Mouse (Mus musculus): Measurements from ENCODE around the gene Gm49378. TPM values are rescaled to one million over a fixed set of nuclear protein-coding genes. Genes with fewer than 3 reads are reported as not detected.

Gene Gm49378
- total RNA-seq, 2 experiments from 2014 or later, result 1.1 to 2.3 TPM

DNA sequence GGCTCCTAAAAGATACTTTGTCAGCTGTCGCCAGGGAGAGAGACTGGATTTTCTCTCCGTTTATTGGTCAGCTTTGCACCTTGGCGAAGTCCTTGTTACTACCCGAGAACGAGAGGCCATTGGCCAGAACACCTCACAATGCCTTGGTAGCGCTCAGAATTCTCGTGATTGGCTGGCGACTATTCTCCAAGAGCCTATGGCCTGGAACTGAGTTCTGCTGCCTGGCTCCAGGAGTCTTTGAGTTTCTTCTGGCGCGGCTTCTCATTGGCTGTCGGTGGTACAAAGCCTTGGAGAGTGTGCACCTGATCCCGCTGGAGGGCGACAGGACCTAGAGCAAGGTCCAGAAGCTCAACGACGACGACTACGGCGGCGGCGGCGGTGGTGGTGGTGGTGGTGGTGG lies 19.9 kb downstream of the Gm49378 start, which contains the start of gene Rec8:
TSS of gene Rec8 (plus strand) at position 216 of the 400 bp plus-strand sequence.
- H3K4me3 ChIP-seq, result no peak within 1 kb of the TSS
- DNase-seq, result no peak
- no peak for TF ChIP-seq CTCF (IDR thresholded peaks at IDR 0.05)
- no peak within 1 kb of the TSS for H3K27ac ChIP-seq
- intact Hi-C loops (cut with DNase I), result no loop called here

DNA sequence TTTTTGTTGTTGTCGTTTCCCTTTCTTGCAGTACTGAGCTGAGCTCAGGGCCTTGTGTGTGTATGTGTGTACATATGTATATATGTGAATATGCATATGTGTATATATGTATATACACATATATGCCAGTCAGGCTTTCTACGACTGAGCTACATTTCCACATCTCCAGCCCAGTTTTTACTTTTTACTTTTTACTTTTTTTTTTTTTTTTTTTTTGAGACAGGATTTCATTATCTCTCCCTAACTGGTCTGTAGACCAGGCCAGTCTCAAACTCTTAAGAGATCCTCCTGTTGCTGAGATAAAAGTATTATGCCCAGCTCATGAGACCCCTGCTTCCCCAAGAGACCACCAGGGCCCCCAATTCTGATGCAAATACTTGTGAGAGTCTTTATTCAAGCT lies 20.9 kb downstream of the Gm49378 start:
- no peak overlapping the region for H3K27ac ChIP-seq
- intact Hi-C loops (cut with DNase I), result no loop called here
- no peak for DNase-seq
- no peak overlapping the region for H3K4me3 ChIP-seq
- TF ChIP-seq CTCF (IDR thresholded peaks at IDR 0.05), result no peak

DNA sequence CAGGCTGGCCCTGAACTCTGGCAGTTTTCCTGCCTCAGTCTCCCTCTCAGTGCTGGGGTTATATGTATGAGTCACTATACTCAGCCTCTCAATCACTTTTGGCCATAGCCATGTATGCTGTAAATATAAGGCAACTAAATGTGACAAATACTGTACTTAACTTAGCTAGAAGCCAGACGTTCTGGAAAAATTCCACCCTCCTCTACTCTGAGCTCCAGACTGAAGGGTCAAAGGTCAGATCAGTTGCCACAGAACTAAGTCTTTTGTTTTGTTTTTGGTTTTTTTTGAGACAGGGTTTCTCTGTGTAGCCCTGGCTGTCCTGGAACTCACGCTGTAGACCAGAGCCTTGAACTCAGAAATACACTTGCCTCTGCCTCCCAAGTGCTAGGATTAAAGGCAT lies 21.8 kb downstream of the Gm49378 start:
- TF ChIP-seq CTCF (IDR thresholded peaks at IDR 0.05), result no peak
- H3K4me3 ChIP-seq, result no peak overlapping the region
- intact Hi-C loops (cut with DNase I), result no loop called here

DNA sequence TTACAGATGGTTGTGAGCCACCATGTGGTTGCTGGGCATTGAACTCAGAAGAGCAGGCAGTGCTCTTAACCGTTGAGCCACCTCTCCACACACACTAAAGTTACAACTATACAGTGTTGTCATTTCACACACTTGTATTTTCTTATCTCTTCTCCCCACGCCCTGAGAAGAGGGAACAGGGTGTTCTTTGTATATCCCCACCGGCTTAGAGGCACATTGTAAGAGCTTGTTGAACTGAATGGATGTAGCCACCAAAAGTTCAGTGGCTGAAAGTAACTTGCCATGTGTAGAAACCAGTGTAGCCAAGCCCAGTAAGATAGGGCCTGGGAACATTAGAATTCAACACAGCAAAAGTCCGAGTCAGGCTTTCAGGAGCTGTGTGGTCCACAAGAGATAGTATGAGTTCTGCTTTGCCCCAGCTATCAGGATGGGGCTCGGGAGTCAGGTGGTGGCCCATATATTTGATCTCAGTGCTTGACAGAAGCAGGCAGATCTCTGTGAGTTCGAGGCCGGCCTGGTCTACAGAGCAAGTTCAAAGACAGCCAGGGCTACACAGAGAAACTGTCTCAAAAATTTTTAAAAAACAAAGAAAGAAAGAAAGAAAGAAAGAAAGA lies 23.0 kb downstream of the Gm49378 start:
- intact Hi-C loops (cut with DNase I), result no loop called here
- H3K4me3 ChIP-seq, result no peak overlapping the region
- DNase-seq, result no peak
- no peak for TF ChIP-seq CTCF (IDR thresholded peaks at IDR 0.05)
- no peak overlapping the region for H3K27ac ChIP-seq

More for the DNA sequence above, 21.8 kb downstream of the Gm49378 start:
- H3K27ac ChIP-seq, result no peak overlapping the region
- no peak for DNase-seq

DNA sequence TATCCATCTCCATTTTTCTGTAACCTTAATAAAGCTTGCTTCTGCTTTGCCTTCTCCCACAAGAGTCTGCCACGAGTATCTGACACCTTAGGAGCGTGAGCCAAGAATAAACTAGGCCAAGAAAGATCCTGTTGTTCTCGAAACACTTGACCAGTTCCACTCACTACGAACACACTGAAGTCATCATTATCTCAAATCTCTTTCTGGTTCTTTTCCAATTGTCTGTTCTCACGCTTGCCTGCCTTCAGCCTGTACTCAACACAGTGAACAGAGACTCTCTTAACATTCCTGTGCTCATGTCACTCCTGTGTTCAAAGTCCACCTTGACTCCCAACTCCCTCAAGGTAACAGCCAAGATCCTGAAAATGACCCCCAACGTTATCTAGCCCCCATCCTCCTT lies 24.3 kb downstream of the Gm49378 start:
- TF ChIP-seq CTCF (IDR thresholded peaks at IDR 0.05), result no peak
- H3K27ac ChIP-seq, result no peak overlapping the region
- DNase-seq, result no peak
- no peak overlapping the region for H3K4me3 ChIP-seq
- intact Hi-C loops (cut with DNase I), result no loop called here

DNA sequence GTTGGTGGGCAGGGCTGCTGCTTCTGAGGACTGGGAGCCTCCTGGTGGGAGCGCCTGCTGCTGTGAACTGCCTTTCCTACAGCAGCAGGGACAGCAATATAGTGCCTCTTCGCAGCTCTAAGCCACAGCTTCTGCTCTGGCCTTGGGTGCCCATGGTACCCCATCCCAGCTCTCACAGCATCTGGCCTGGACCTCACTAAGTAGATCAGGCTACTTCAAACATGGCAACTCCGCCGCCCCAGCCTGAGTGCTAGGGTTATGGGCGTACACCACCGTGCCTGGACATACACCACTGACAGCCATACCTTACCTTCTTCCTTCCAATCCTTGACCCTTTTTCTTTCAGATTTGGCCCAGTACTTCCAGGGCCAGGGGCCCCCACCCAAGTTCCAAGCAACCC lies 29.4 kb downstream of the Gm49378 start:
- intact Hi-C loops (cut with DNase I), result no loop called here
- no peak overlapping the region for H3K27ac ChIP-seq
- DNase-seq, result no peak
- TF ChIP-seq CTCF (IDR thresholded peaks at IDR 0.05), result no peak
- no peak overlapping the region for H3K4me3 ChIP-seq

DNA sequence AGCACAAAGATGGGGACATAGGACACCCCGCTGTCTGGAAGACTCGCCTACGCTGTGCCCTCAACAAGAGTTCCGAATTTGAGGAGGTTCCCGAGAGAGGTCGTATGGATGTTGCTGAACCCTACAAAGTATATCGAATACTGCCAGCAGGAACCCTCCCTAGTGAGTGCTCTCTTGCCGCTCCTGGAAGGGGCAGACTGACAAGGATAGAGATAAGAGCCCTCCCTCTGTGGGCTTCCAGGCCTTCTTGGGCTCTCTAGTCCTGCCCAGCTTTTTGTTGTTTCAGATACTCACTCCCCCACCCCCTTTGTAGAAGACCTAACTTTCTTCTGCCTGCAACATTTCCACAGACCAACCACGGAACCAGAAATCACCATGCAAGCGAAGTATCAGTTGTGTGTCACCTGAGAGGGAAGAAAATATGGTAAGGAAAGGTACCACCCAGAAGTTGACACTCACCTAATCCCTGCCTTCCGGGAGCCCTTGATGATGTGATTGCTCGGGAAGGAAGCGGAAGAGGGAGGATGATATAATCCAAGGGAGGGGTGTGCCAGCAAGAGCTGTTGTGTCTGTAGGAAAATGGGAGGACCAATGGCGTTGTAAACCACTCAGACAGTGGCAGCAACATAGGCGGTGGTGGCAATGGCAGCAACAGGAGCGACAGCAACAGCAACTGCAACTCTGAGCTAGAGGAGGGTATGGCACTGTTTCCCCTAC lies 31.8 kb downstream of the Gm49378 start:
- no peak for DNase-seq
- intact Hi-C loops (cut with DNase I), result no loop called here
- Histone ChIP-seq H3K27ac (no peak overlapping the region), H3K4me3 (no peak overlapping the region)
- no peak for TF ChIP-seq CTCF (IDR thresholded peaks at IDR 0.05)

DNA sequence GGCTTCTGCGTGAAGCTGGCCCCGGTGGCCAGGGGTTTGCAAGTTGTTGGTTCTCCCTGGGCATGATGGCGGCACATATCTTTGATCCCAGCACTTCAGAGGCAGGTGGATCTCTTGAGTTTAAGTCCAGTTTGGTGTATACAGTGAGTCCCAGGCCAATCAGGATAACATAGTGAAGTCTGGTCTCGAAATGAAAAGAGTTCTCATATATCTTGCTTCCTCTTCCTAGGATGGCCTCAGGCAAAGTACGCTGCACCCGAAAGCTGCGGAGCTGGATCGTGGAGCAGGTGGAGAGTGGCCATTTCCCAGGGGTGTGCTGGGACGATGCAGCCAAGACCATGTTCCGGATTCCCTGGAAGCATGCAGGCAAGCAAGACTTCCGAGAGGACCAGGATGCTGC lies 32.9 kb downstream of the Gm49378 start:
- intact Hi-C loops (cut with DNase I), result loop anchor here (5.0 kb wide), 1 partner anchor 48 kb away; no protein-coding TSS in a partner anchor
- DNase-seq, result no peak
- Histone ChIP-seq H3K4me3 (peak overlapping the region; percentile 84), H3K27ac (peak overlapping the region; percentile 88)
- TF ChIP-seq CTCF (IDR thresholded peaks at IDR 0.05), result no peak

DNA sequence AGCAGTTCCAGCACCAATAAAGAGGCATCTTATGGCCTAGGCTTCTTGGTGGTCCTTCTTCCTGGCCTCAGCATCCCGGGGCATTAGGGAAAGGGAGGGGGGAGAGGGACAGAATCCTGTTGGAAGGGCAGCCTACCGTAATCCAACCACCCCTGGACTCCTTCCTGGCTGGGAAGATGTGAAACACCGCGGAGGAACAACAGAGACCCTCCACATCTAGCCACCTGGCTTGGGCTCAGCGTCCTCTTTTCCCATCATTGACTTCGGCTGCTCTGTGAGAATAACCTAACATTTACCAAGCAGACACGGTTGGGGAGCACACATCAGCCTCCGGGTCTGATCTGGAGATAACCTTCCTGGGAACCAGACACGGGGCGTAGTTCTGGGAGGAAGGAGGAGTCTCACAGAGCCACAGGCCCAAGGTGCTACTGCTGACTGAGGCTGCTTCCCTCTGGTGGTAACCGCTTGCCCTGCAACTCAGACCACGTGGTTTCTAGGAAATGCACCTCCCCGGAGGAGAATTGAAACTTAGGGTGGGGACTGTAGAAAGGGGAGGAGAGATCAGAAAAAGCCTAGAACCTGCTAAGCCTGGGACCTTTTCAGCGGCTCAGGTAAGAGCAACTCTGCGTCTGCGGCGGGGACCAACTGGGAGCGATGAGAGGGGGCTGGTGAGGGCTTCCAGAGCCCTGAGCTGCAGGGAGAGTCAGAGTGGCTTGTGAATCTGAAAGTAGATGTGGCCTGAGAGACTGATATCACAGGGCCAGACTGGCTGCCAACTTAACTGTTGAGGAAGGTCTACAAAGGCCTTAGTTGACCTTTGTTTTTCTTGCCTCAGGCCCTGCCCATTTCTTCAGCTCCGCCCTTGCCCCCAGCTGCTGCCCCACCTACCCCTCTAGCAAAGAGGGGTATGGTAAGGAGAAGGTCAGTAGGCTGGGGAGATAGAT lies 33.8 kb downstream of the Gm49378 start:
- intact Hi-C loops (cut with DNase I), result loop anchor here (2.0 to 5.0 kb wide), 2 partner anchors 47 to 107 kb away; no protein-coding TSS in a partner anchor
- TF ChIP-seq CTCF (IDR thresholded peaks at IDR 0.05), result no peak; the same call in none of the 2 replicates
- peak; percentile 91 for DNase-seq
- Histone ChIP-seq H3K27ac (peak overlapping the region; percentile 88), H3K4me3 (peak overlapping the region; percentile 84)

DNA sequence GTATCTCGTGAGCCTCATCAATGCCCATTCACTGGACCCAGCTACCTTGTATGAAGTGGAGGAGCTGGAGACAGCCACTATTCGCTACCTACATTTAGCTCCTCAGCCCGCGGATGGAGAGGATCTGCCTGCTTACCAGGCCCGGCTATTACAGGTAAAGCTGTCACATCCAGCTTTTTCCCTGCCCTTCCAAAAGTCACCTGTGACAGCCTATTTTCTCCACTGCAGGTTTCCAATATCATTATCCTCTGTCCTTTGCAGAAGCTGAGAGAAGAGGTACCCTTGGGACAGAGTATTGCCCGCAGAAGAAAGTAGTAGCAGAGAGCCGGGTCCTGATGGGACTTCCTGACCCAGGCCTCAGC lies 34.4 kb downstream of the Gm49378 start, which contains the start of gene Irf9:
TSS of gene Irf9 (plus strand) at position 301 of the 362 bp plus-strand sequence.
- no peak for DNase-seq
- peak within 1 kb of the TSS; percentile 84 for H3K4me3 ChIP-seq
- intact Hi-C loops (cut with DNase I), result loop anchor here (2.0 to 5.0 kb wide), 2 partner anchors 46 to 106 kb away; no protein-coding TSS in a partner anchor
- no peak for TF ChIP-seq CTCF (IDR thresholded peaks at IDR 0.05)
- peak within 1 kb of the TSS; percentile 88 for H3K27ac ChIP-seq

DNA sequence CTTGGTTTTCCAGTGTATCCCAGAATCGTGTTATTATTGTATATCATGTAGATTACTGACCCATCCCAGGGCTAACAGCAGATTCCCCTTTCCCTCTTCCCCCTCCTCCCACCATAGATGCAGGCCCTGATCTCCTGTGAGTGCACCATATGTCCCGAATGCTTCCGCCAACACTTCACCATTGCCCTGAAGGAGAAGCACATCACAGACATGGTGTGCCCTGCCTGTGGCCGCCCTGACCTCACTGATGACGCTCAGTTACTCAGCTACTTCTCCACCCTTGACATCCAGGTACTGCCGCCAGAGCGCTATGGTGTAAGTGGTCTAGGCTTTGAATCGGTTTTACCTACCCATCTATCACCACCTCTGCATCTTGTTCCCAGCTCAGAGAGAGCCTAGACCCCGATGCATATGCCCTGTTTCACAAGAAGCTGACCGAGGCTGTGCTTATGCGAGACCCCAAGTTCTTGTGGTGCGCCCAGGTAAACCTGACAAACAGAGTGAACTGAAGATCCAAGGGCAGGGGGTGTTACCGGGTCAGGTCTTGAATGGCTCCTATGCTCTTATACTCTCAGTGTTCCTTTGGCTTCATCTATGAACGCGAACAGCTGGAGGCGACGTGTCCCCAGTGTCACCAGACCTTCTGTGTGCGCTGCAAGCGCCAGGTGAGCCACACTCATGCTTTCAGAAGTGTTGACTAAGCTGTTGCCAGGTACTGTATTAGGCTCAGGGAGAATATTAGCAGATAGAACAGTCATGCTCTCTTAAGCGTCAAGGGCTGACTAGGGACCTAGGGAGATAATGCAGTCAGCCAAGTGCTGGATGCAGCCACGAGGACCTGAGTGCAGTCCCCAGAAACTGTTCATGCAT lies 38.9 kb downstream of the Gm49378 start:
- Histone ChIP-seq H3K4me3 (no peak overlapping the region), H3K27ac (no peak overlapping the region)
- intact Hi-C loops (cut with DNase I), result no loop called here
- no peak for DNase-seq
- TF ChIP-seq CTCF (IDR thresholded peaks at IDR 0.05), result no peak
